Mouse (Mus musculus) kidney, postnatal 36 days (tissue): ENCODE data around the gene Tenm3.
"Not testable (repeated sequence)": the region's sequence is repeated elsewhere in the genome, so short reads cannot be mapped to it uniquely, and the experiment has no call there.

Experiments used
- DNase-seq, 2 experiments: peaks; one replicate each; pipeline ENCODE4 v3.0.0; 2021 to 2022; ENCODE audit warnings: mixed read lengths in 2 of 2

The Tenm3 gene

DNA sequence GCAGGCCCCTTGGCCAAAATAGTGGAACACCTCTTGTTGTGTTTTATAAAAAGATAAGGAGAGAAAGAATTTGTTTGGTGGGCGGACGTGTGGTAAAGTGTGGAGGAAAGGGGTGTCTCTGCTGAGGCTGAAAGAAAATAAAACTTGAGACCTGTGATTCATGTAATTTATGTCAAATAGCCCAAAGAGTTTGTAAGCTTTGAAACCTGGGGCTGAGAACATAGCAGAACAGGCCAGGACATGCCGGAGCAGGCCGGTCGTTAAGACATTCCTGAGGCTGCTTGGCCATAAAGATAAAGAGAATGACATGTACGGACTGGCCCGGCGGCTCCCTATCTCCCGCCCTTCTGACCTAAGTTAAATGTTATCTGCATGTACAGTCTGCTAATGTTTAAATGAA lies 663.6 kb downstream of the Tenm3 start:
- not testable (repeated sequence) for DNase-seq

DNA sequence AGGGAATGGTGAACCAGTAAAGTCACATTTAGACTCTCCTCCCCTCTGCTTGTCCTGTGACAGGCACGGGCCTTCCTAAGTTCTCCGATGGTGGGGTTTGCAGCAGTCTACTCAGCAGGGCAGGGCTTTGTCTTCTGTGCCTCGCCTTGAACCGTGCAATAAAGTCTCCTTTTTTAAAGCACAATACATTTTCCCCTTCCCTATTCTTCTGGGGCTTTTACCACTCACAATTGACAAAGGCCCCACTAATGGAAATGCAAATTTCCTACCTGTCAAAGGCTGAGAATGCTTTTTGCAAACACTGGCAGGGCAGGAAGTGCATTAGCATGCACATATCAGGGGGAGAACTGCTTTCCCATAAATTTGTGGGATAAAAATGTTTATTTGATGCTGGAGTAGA lies 664.8 kb downstream of the Tenm3 start:
- no peak for DNase-seq

DNA sequence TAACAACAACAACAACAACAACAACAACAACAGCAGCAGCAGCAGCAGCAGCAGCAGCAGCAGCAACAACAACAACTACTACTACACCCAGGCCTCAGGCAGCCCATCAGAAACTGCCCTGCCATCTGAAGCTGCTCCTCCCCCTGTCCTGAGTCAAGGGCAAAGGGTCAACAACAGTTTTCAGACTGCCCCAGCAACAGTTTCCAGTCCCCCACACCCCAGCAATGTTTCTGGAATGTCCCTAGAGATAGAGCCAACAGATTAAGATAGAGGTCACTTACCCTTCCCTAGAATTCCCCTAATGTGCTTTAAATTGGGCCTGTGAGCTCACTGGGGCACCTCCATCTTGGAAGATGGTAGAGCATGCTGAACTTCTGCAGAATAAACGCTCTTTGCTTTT lies 665.9 kb downstream of the Tenm3 start:
- no peak for DNase-seq
